Mouse (Mus musculus) G1E (cell line): ENCODE measurements at regions not wholly inside any gene's neighbourhood (a gene's known extent, or its start where the extent isn't known, plus 50 kb on each side); places are given as distances from the start of the nearest gene placed in this dataset.

Source experiments
- CTCF ChIP-seq: IDR thresholded peaks from 2 replicates; pipeline ENCODE4 v1.5.1; 2012; ENCODE audit warnings: low read depth, low read length, inconsistent platforms, mixed read lengths
- GATA1 ChIP-seq: IDR thresholded peaks from 2 replicates; pipeline ENCODE4 v1.6.1; 2012; ENCODE audit warnings: borderline replicate concordance, low read length, inconsistent platforms, mixed read lengths
- GATA2 ChIP-seq: IDR thresholded peaks from 2 replicates; pipeline ENCODE4 v1.6.1; 2012; ENCODE audit warnings: low read depth, low read length, inconsistent platforms, borderline replicate concordance
- POLR2AphosphoS5 ChIP-seq: IDR thresholded peaks from 2 replicates; pipeline ENCODE4 v1.6.1; 2012; ENCODE audit warnings: low read depth, low read length, inconsistent platforms; ENCODE audit not compliant: insufficient replicate concordance
- TAL1 ChIP-seq: conservative IDR thresholded peaks from 2 replicates; pipeline ENCODE4 v1.6.1; 2012; ENCODE audit warnings: low read depth, low read length, inconsistent platforms, mixed read lengths

- TF ChIP-seq CTCF (no peak), TAL1 (no peak), GATA1 (no peak), POLR2AphosphoS5 (no peak), GATA2 (no peak)
Measured at GRCm38 (mm10) chr1:187433716-187434634, 174.6 kb upstream of the Esrrg start.
